Mouse (Mus musculus) hindbrain, embryonic 11.5 days (tissue): Measurements from ENCODE around the gene Sult1a1. TPM values are rescaled to one million over a fixed set of nuclear protein-coding genes. Genes with fewer than 3 reads are reported as not detected.
"Not testable (repeated sequence)": the region's sequence is repeated elsewhere in the genome, so short reads cannot be mapped to it uniquely, and the experiment has no call there.

ENCODE experiments used
- ATAC-seq: fragments of 200-750 bp; cut with Nextera tagmentation; 2 replicates; pipeline ENCODE4 v1.8.0; 2017; ENCODE audit warnings: mild to moderate bottlenecking, moderate TSS enrichment, moderate library complexity; ENCODE audit not compliant: low FRiP score
- DNase-seq: peaks from one replicate; pipeline ENCODE4 v3.0.0-alpha.2; 2015; ENCODE audit warnings: low spot score
- H3K27ac ChIP-seq: fragments of 300-500 bp; sonication (generic); 2 replicates; pipeline ENCODE4 v1.5.1; 2014; ENCODE audit warnings: mild to moderate bottlenecking, low read depth, low read length
- H3K27me3 ChIP-seq: fragments of 300-500 bp; sonication (generic); 2 replicates; pipeline ENCODE4 v1.6.1; 2014; ENCODE audit warnings: mild to moderate bottlenecking, low read length, moderate library complexity, mixed read lengths; ENCODE audit not compliant: control insufficient read depth, insufficient read depth
- H3K36me3 ChIP-seq: fragments of 300-500 bp; sonication (generic); 2 replicates; pipeline ENCODE4 v1.6.1; 2014; ENCODE audit warnings: mild to moderate bottlenecking, low read length, moderate library complexity, mixed read lengths; ENCODE audit not compliant: control insufficient read depth, insufficient read depth
- H3K4me1 ChIP-seq: fragments of 300-500 bp; sonication (generic); replicated peaks from 2 replicates; pipeline ENCODE4 v1.6.1; 2014; ENCODE audit warnings: low read length, mixed read lengths; ENCODE audit not compliant: control insufficient read depth, insufficient read depth
- H3K4me2 ChIP-seq: fragments of 300-500 bp; sonication (generic); replicated peaks from 2 replicates; pipeline ENCODE4 v1.6.1; 2014; ENCODE audit warnings: mild to moderate bottlenecking, low read depth, low read length
- H3K4me3 ChIP-seq: fragments of 300-500 bp; sonication (generic); 2 replicates; pipeline ENCODE4 v1.5.1; 2014; ENCODE audit warnings: low read depth, low read length
- H3K9ac ChIP-seq: fragments of 300-500 bp; sonication (generic); 2 replicates; pipeline ENCODE4 v1.6.1; 2014; ENCODE audit warnings: low read depth, low read length
- H3K9me3 ChIP-seq: fragments of 300-500 bp; sonication (generic); 2 replicates; pipeline ENCODE4 v1.6.1; 2016; ENCODE audit warnings: low read length; ENCODE audit not compliant: control insufficient read depth
- WGBS: fragments of 180-500 bp; shearing (Covaris S2); extraction: QIAGEN DNeasy Blood & Tissue Kit; methylation state at CpG from one replicate; pipeline ENCODE4 v1.1.7; 2014; 5-methylcytosine and 5-hydroxymethylcytosine counted together
- polyA plus RNA-seq: library from polyadenylated mRNA; unstranded; fragments of >200 nt; fragmentation: Nextera tagmentation; extraction: Ambion mirVana; gene quantifications from 2 replicates; pipeline ENCODE4 v1.2.1, GENCODE M21; 2014

Sult1a1 gene
- polyA plus RNA-seq, 1 experiment from 2014 or later = 0.52 TPM

DNA sequence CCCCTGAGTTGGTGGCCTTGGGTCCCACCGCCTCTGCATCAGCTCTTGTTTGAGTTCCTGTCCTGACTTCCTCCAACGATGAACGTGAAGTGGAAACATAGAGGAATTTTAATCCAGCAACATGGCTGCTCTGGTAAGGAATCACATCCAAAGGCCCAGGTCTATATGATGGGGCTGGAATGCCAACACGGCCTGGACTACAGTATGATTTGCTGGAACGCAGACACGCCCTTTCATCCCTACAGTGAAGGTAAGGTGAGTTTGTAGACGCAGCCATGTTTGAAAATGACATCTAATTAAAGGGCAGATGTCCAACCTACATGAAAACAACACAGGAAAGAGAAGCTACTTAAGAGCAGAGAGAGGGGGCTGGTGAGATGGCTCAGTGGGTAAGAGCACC lies 17.5 kb upstream of the Sult1a1 start:
- Histone ChIP-seq H3K36me3 (peaks cover 5% of the 10 kb centered on the region; the same call in 1 of the 2 replicates), H3K9ac (no peak overlapping the region), H3K4me1 (peaks cover 9% of the 10 kb centered on the region), H3K4me2 (no peak overlapping the region), H3K4me3 (no peak overlapping the region), H3K27ac (no peak overlapping the region), H3K27me3 (no peaks in the 10 kb centered on the region), H3K9me3 (no peaks in the 10 kb centered on the region)
- DNase-seq (no peak), ATAC-seq (no peak)
- WGBS = 90% methylated on average over 7 of the region's 7 CpGs

DNA sequence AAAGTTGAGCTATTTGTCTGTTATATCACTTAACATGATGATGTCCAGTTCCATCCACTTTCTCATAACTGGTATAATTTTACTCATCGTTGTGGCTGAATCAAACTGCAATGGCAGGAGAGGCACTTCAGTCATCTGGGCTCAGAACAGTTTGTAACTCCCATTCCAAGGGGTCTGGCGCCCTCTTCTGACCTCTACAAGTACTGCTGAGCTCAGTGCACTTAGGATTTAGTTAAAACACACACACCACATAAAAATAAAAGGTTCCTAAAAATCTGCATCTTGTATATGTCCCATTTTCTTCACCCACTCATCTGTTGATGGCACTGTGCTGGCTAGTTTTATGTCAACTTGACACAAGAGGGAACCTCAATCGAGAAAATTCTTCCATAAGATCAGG lies 17.0 kb upstream of the Sult1a1 start:
- Histone ChIP-seq H3K36me3 (peaks cover 5% of the 10 kb centered on the region; the same call in 1 of the 2 replicates), H3K27ac (no peak overlapping the region), H3K9ac (no peak overlapping the region), H3K27me3 (no peaks in the 10 kb centered on the region), H3K4me1 (peaks cover 9% of the 10 kb centered on the region), H3K4me3 (no peak overlapping the region), H3K9me3 (no peaks in the 10 kb centered on the region), H3K4me2 (no peak overlapping the region)
- no peak for ATAC-seq
- WGBS = 43% methylated on average over 3 of the region's 3 CpGs
- peak; percentile 89 for DNase-seq

DNA sequence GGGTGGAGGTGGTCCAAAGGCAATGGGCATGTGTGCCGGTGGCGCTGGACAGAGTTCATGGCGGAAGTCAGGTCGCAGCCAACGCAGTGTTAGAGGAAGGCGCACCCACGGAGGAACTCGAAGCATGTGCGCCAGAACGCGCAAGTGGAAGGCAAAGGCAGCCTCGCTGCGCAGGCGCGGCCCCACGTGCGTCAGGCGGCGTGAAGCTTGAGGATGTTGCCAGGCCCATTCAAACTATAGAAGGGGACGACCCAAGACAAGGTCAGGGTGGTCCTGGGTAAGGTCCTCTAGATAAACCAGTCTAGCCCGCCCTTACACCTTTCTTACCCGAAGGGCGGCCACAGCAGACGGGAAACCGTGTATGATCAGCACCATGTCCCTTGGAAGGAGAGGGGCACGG lies 16.2 kb upstream of the Sult1a1 start:
- ATAC-seq (no peak), DNase-seq (no peak)
- Histone ChIP-seq H3K27ac (no peak overlapping the region), H3K4me3 (no peak overlapping the region), H3K4me2 (no peak overlapping the region), H3K27me3 (no peaks in the 10 kb centered on the region), H3K36me3 (peaks cover 5% of the 10 kb centered on the region; the same call in 1 of the 2 replicates), H3K9me3 (no peaks in the 10 kb centered on the region), H3K9ac (no peak overlapping the region), H3K4me1 (peaks cover 9% of the 10 kb centered on the region)
- 94% methylated on average over 26 of the region's 26 CpGs for WGBS

DNA sequence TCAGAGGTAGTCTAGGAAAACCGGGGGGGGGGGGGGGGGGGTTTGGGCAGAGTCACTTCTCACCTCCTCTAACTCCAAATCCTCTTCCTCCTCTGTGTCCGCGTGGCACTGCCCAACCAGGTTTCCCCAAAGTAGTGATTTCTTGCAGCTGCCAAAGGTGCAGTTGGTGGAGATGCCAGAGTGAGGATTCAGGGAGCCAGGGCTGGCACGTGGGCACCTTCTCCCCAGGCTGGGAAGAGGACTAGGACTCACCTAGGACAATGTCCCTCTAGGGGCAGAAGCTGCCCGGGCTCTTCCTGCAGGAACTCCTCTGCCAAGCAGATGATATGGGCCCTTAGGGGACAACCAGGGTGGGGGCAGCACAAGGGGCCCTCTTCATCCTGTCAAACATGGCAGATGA lies 15.4 kb upstream of the Sult1a1 start:
- Histone ChIP-seq H3K4me3 (no peak overlapping the region), H3K4me1 (peaks cover 5% of the 10 kb centered on the region; the same call in 1 of the 2 replicates), H3K27ac (no peak overlapping the region), H3K36me3 (peaks cover 5% of the 10 kb centered on the region; the same call in 1 of the 2 replicates), H3K27me3 (no peaks in the 10 kb centered on the region), H3K9ac (no peak overlapping the region), H3K9me3 (no peaks in the 10 kb centered on the region), H3K4me2 (no peak overlapping the region)
- DNase-seq = no peak
- 75% methylated on average over 5 of the region's 5 CpGs for WGBS
- no peak for ATAC-seq

DNA sequence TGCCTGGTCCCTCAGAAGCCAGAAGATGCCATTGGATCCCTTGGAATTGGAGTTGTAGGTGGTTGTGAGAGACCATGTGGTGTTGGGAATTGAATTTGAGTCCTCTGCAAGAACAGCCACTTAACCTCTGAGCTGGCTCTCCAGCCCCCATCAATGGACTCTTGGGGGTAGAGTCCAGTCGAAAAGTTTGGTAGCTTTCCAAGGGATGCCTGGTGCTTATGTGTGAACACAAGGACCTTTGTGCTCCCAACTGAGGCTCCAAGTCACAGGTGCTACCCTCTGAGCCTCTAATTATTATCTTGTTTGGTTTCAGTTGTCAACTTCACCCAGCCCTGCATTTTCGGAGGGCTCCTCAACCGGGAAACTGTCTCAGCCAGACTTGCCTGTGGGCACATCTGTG lies 14.5 kb upstream of the Sult1a1 start:
- Histone ChIP-seq H3K4me2 (no peak overlapping the region), H3K36me3 (peaks cover 5% of the 10 kb centered on the region; the same call in 1 of the 2 replicates), H3K9me3 (no peaks in the 10 kb centered on the region), H3K4me3 (no peak overlapping the region), H3K9ac (no peak overlapping the region), H3K27me3 (no peaks in the 10 kb centered on the region), H3K4me1 (0 out of 2 replicates have a peak, but pooled peaks cover 2% of the 10 kb centered on the region), H3K27ac (no peak overlapping the region)
- ATAC-seq = no peak
- WGBS = 92% methylated on average over 3 of the region's 3 CpGs
- DNase-seq = no peak

DNA sequence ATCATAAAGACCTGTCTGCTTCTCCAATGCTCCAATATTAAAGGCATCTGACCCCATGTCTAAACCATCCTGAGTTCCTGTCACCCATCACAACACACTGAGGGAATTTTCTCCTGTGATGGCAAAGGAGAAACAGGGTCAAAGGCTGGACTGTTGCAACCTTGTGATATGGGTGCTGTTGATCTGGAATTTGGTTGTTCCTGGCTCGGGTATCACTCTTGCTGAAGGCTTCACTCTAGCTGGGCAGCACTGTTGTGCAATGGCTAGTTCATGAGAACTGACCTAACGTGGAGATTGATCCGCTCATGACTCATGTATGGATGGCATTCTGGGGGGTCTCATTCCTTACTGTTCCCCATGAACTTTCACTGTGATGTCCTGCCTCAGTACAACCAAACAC lies 12.8 kb upstream of the Sult1a1 start:
- Histone ChIP-seq H3K36me3 (peaks cover 5% of the 10 kb centered on the region; the same call in 1 of the 2 replicates), H3K9me3 (no peaks in the 10 kb centered on the region), H3K27me3 (no peaks in the 10 kb centered on the region), H3K4me2 (no peak overlapping the region), H3K9ac (no peak overlapping the region), H3K4me1 (no peaks in the 10 kb centered on the region), H3K27ac (no peak overlapping the region), H3K4me3 (no peak overlapping the region)
- WGBS = 91% methylated on average over 3 of the region's 3 CpGs
- ATAC-seq (no peak), DNase-seq (no peak)

DNA sequence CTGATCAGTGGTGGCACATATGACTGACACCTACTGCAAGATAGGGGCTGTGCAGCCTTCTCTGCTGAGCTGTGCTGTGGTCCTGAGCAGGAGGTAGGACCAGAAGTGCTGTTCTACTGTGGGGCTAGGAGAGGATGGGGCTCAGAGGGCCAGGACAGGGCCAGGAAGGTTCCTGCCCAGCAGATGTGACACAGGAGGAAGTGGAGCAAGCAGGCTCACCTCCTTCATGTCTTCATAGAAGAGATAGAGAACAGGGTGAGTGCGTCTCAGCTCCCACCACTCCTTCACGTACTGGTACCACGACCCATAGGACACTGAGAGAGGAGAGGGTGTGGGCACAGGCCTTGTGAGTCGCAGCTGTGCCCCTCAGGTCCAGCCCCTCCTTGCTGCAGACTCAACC lies 11.9 kb upstream of the Sult1a1 start:
- DNase-seq, H3K9ac ChIP-seq, H3K36me3 ChIP-seq, H3K27me3 ChIP-seq, H3K4me3 ChIP-seq, ATAC-seq, H3K4me2 ChIP-seq, H3K27ac ChIP-seq, H3K9me3 ChIP-seq, H3K4me1 ChIP-seq: not testable (repeated sequence)
- WGBS = 79% methylated on average over 3 of the region's 4 CpGs

DNA sequence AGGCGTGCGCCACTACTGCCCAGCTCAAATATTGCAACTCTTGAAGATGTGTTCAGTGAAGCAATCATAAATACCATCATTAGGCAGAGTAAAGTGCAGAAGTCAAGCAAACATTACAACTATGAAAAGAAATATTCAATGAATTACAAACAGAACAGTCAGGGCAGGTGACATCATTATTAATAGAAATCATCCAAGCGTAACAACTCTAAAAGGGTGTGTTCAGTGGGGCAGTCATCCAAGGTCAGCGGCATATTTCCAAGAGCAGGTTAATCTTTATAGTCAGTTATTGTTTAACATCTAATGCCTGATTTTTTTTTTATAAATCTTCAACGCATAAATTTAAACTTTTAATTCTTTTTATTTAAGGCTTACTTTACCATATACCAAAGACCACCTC lies 5.0 kb upstream of the Sult1a1 start:
- H3K27ac ChIP-seq = no peak overlapping the region
- no peaks in the 10 kb centered on the region for H3K36me3 ChIP-seq
- no peak overlapping the region for H3K4me3 ChIP-seq
- 98% methylated on average over 5 of the region's 5 CpGs for WGBS
- H3K4me1 ChIP-seq = no peaks in the 10 kb centered on the region
- ATAC-seq = no peak
- H3K27me3 ChIP-seq = no peaks in the 10 kb centered on the region
- no peak for DNase-seq
- no peak overlapping the region for H3K9ac ChIP-seq
- no peaks in the 10 kb centered on the region for H3K9me3 ChIP-seq
- no peak overlapping the region for H3K4me2 ChIP-seq

DNA sequence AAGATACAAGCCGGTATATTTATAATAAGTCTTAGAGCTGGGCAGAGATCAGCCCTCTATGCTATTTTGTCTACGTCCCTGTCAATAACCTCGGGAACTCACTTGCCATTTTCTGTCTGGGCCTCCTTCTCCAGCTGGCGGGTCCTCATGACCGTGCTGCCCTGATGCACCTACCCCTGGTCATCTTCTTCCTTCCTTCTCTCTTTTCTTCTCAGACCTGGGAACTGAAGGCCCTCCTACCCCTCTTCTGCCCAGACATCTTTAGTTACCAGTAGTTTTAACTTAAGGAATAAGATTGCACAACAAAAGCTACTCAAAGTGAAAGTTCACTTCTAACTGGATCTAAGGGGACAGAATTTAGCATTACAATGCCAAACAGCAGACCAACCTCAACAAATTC lies 3.5 kb upstream of the Sult1a1 start:
- no peaks in the 10 kb centered on the region for H3K36me3 ChIP-seq

More for the DNA sequence above, 3.5 kb upstream of the Sult1a1 start:
- Histone ChIP-seq H3K27ac (no peak overlapping the region), H3K9ac (no peak overlapping the region), H3K4me2 (no peak overlapping the region), H3K4me3 (no peak overlapping the region), H3K27me3 (no peaks in the 10 kb centered on the region), H3K4me1 (no peaks in the 10 kb centered on the region), H3K9me3 (no peaks in the 10 kb centered on the region)
- ATAC-seq (no peak), DNase-seq (no peak)
- 98% methylated on average over 5 of the region's 5 CpGs for WGBS
